Mouse (Mus musculus): Measurements from ENCODE around the gene Txndc2.

Txndc2 gene

DNA sequence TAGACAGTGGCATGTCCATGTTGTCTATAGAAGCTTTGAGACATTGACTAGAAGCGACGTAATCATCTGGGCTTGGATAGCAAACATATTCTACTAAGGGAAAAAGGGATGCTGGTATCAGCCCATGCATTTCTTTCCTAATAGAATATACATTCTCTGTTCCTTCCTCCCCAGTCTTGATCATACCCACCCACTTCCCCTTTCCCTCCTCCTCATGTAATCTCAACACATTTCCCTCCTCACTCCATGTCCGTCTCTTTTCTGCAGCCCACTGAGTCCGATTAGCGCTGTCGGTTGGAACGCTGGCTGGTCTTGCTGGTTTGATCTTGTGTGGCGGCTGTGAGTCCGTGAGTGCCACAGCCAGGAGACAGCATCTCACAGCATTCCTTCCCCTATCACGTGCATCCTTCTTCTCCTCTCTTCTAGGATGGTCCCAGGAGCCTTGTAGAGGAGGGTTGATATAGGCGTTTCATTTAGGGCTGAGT lies at the start of gene Txndc2:
TSS of gene Txndc2 (minus strand) at position 435 of the 485 bp plus-strand sequence.
- no peak for DNase-seq (ENCODE audit: low spot score in 2 of 2)

DNA sequence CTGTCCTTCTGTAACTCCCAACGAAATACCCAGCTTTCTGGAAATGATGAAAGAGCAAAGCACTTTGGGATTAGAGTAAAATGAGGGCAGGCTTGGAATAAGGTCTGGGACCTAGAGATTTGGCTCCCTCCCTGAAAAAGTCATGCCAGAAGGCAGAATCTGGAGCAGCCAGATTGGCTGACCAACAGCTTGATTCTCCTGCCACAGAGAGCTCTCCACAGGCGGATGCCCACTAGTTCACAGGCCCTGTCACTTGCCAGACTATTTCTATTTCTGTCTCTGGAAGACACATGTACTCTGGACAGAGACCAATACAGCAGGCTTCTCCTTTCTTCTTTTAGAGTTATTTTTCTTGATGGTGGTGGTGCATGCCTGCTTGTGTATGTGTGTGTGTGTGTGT lies 41.8 kb upstream of the Txndc2 start:
- DNase-seq (ENCODE audit: low spot score in 2 of 2): peak in 1 of 2 experiments; percentile 26

DNA sequence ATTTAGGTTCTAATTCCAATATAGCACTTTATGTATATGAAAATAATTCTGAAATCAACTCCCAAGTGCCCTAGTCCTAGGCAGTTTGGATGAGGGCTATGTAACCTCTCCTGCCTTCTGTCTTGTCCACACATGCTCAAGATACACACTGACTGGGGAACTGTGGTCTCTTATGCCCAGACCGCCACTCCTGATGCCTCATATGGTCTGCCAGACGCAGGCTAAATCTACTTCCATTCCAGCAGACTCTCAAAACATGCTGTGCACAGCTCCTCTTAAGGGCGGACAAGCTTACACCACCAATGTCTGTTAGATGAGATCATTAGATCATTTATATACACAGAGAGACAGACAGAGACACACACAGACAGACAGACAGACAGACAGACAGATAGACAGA lies 41.3 kb upstream of the Txndc2 start:
- DNase-seq (ENCODE audit: low spot score in 2 of 2): no peak

DNA sequence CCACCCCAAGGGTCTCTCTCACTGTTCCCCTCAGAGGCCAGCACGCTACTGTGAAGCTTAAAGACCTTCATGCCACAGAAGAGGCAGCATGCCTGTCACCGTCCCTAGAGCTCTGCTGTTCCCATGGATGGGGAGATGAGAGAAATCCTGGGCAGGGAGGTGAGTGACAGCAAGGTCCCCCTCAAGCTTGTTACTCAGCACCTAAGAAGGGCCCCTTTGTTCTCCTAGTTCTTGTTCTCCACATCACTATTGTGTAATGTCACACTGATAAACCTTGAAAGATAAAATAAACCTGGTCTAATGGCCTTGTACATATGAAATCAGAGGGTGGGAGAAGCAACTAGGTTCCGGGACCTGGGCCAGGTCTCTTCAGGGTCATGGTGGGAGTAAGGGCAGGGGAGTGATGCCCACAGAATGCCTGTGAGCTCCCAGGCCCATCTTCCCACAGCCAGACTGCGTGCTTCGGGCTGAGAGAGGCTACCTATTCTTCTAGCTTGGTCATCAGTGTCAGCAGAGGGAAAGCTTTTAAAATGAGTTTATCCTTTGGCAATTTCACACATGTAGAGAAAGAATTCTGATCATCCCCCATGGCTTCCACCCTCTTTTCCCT lies 40.2 kb upstream of the Txndc2 start:
- DNase-seq (ENCODE audit: low spot score in 2 of 2): no peak

GRCm38 (mm10) chr17:65681516-65681915 lies 39.5 kb upstream of the Txndc2 start:
- DNase-seq (ENCODE audit: low spot score in 2 of 2): no peak

DNA sequence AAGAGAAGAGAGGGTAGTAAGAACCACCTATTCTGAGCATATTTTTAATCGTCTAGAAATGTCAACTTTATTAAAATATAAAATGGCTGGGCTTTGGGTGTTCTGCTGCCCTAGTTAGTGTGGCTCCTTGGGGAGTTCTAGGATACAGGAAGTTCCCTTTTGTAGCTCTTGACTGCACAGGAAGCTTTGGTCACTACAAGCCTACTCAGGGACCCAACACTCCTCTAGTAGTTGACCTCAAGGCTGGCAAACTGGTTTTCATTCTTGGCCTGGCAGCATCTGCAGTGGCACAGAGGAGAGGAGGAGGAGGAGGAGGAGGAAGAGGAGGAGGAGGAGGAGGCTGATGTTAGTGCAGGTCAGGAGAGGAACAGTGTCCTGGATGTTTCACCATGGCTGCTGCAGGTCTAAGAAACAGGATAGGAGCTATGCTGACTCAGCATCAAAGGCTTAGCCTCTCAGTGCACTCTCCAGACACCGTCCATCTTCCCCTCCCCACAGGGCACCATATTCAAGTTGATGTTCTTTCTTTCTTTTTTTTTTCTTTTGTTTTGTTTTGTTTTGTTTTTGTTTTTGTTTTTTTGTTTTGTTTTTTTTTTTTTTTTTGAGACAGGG lies 38.9 kb upstream of the Txndc2 start:
- DNase-seq (ENCODE audit: low spot score in 2 of 2): no peak

DNA sequence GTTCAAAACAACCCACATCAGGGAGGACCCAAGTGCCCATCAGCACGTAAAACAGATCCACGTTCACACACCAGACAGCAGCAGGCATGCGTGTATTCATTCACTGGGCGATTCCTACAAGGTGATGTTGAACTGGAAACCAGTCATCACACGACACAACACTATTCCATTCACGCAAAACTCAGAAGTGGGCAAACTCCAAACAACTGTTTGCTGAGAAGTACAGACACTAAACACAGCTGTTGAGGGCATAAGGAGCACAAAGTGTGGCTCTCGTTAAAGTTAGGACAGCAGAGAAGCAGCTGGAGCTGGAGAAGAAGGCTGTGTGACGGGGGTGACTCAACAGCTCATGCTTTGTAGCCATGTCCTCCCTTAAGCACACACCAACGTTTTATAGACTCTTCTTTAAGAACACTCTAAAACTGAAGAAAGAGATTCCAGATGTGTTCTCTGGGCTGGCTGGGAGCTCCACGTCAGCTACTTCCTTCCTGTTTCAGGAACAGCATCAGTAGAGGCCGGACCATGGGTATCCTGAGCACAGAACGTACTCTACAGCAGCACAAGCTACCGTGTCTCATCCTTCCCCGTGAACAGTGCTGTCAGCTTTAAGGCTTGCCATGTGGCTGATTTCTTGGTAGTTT lies 38.0 kb upstream of the Txndc2 start:
- DNase-seq (ENCODE audit: low spot score in 2 of 2): no peak

- DNase-seq (ENCODE audit: low spot score in 2 of 2): no peak
Observed at GRCm38 (mm10) chr17:65677742-65678141, 35.8 kb upstream of the Txndc2 start.

- DNase-seq (ENCODE audit: low spot score in 2 of 2): no peak
Observed at GRCm38 (mm10) chr17:65676536-65676935, 34.6 kb upstream of the Txndc2 start.

GRCm38 (mm10) chr17:65675985-65676384 lies 34.0 kb upstream of the Txndc2 start:
- DNase-seq (ENCODE audit: low spot score in 2 of 2): no peak

GRCm38 (mm10) chr17:65674710-65675171 lies 32.8 kb upstream of the Txndc2 start:
- no peak for DNase-seq (ENCODE audit: low spot score in 2 of 2)

- no peak for DNase-seq (ENCODE audit: low spot score in 2 of 2)
Observed at GRCm38 (mm10) chr17:65672926-65673325, 31.0 kb upstream of the Txndc2 start.

- DNase-seq (ENCODE audit: low spot score in 2 of 2): no peak
Observed at GRCm38 (mm10) chr17:65669061-65669460, 27.1 kb upstream of the Txndc2 start.

GRCm38 (mm10) chr17:65667792-65668191 lies 25.8 kb upstream of the Txndc2 start:
- no peak for DNase-seq (ENCODE audit: low spot score in 2 of 2)

DNA sequence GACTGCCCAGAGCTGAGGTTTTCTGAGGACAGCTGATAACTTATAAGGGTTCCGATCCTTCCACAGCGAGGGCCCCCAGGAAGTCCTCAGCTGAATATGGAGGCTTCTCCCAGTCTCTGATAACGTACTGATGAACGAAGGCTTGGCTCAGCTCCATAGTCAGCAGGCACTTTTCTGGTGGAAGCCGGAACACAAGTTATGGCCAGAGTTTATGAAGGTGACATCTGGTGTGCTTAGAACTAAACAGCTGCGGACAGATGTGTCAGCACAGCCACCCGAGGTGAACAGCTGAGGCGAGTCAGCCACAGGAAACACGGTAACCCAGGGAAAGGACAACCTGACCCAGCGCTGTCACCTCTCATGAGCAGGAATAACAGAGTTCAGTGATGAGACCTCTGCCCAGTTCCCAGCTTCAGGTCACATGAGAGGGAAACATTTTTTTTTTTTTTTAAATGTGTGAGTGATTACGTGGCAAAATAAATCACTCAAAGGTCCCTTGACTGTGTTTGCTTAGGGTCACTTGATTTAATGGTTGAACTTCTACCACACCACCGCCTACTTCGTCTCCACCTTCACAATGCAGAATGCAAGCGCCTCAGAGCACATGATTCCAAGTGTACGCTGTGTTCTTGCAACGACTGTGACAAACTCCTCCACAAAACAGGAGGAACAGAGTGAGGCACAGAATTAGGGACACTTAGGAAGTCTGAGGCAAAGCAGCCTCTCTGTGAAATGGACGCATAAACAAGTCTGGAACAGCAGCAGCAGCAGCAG lies 24.6 kb upstream of the Txndc2 start:
- peak in 1 of 2 experiments; percentile 28 for DNase-seq (ENCODE audit: low spot score in 2 of 2)

- no peak for DNase-seq (ENCODE audit: low spot score in 2 of 2)
Observed at GRCm38 (mm10) chr17:65665786-65666387, 23.9 kb upstream of the Txndc2 start.

- DNase-seq (ENCODE audit: low spot score in 2 of 2): no peak
Observed at GRCm38 (mm10) chr17:65663329-65664078, 21.5 kb upstream of the Txndc2 start.

GRCm38 (mm10) chr17:65662662-65663061 lies 20.7 kb upstream of the Txndc2 start:
- DNase-seq (ENCODE audit: low spot score in 2 of 2): no peak

DNA sequence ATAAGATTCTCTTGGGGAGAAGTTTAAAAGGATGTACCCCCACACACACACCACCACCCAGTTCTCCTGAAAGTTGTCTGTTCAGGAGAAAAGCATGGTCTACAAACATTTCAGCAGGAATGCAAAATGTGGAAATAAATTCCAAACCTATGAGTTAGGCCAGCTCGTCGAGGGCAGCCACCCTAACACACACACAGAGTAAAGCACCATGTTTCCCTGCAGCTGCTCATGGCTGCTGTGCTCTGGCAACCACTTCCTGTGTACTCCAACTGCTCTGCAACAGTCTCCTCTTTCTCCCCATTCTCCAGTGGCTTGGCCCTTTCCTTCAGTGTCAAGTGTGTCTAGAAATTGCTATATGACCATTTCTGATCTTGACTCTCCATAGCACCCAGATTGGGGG lies 16.4 kb upstream of the Txndc2 start:
- DNase-seq (ENCODE audit: low spot score in 2 of 2): no peak

DNA sequence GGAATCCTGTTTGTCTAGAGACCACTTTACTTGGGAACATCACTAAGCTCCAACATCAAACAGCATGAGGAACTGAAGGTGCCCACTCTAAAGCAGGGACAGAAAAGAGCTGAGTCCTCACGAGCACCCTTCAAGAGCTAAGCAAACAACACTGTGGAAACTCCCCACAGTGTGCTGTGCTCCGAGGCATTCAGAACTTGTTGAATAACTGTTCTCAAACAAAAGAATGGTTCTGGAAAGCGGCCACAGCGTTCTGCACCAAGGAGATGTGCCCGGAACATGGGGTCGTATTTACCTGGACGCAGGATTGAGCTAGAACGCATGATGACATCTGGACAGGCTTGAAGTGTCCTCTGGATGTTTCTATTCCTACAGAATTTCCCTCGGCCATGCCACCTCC lies 16.0 kb upstream of the Txndc2 start:
- DNase-seq (ENCODE audit: low spot score in 2 of 2): no peak

DNA sequence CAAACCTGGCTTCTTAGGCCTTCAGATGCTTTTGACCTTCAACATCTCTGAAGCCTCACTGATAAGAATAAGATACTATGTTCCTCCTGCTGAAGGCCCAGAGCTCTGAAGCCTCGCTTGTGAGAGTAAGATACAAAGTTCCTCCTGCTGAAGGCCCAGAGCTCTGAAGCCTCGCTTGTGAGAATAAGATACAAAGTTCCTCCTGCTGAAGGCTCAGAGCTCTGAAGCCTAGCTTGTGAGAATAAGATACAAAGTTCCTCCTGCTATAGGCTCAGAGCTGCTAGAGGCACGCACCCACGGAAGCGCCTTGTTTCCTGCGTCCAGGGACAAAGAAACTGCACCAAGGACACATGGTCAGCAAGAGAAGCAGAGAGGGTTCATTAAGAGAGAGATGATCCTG lies 14.8 kb upstream of the Txndc2 start:
- no peak for DNase-seq (ENCODE audit: low spot score in 2 of 2)

Data from right cerebral cortex, postnatal 36 days (tissue).